Mouse (Mus musculus) cerebellum, adult 18-20 months (tissue): Measurements from ENCODE around the gene Bcl9l.

Source experiments
- DNase-seq, 2 experiments: peaks; one replicate each; pipeline ENCODE4 v3.0.0; 2021

Gene Bcl9l

GRCm38 (mm10) chr9:44483510-44484044, 952 bp downstream of the Bcl9l start:
- DNase-seq = peak; percentile 67 to 69

- no peak for DNase-seq
Measured at GRCm38 (mm10) chr9:44484311-44485104, 1.9 kb downstream of the Bcl9l start.

- peak in 1 of 2 experiments; percentile 8 for DNase-seq
Measured at GRCm38 (mm10) chr9:44485105-44485515, 2.5 kb downstream of the Bcl9l start.

- peak in 1 of 2 experiments; percentile 22 for DNase-seq
Measured at GRCm38 (mm10) chr9:44485516-44486161, 3.0 kb downstream of the Bcl9l start.

GRCm38 (mm10) chr9:44486335-44486734, 3.7 kb downstream of the Bcl9l start:
- DNase-seq = peak in 1 of 2 experiments; percentile 7

GRCm38 (mm10) chr9:44486741-44487421, 4.3 kb downstream of the Bcl9l start:
- peak; percentile 33 to 40 for DNase-seq

- DNase-seq = peak; percentile 49 to 59
Measured at GRCm38 (mm10) chr9:44487441-44487840, 4.8 kb downstream of the Bcl9l start.

- DNase-seq = peak; percentile 12 to 26
Measured at GRCm38 (mm10) chr9:44488416-44488815, 5.8 kb downstream of the Bcl9l start.

GRCm38 (mm10) chr9:44488855-44489381, 6.3 kb downstream of the Bcl9l start:
- peak; percentile 52 to 54 for DNase-seq

GRCm38 (mm10) chr9:44489651-44490085, 7.0 kb downstream of the Bcl9l start:
- peak; percentile 61 to 63 for DNase-seq

- peak; percentile 28 to 52 for DNase-seq
Measured at GRCm38 (mm10) chr9:44490086-44490967, 7.7 kb downstream of the Bcl9l start.

- DNase-seq = no peak
Measured at GRCm38 (mm10) chr9:44491351-44491750, 8.7 kb downstream of the Bcl9l start.

GRCm38 (mm10) chr9:44492631-44493461, 10.2 kb downstream of the Bcl9l start:
- DNase-seq = peak; percentile 69 to 77

GRCm38 (mm10) chr9:44494261-44494862, 11.7 kb downstream of the Bcl9l start:
- DNase-seq = peak; percentile 46 to 52

- peak; percentile 42 to 48 for DNase-seq
Measured at GRCm38 (mm10) chr9:44494863-44495809, 12.5 kb downstream of the Bcl9l start.

- DNase-seq = no peak
Measured at GRCm38 (mm10) chr9:44495810-44496344, 13.3 kb downstream of the Bcl9l start.

GRCm38 (mm10) chr9:44496803-44497461, 14.3 kb downstream of the Bcl9l start:
- peak in 1 of 2 experiments; percentile 3 for DNase-seq
